Mouse (Mus musculus) neural tube, embryonic 15.5 days (tissue): ENCODE results near the gene Abcf3. TPM values are rescaled to one million over a fixed set of nuclear protein-coding genes. Genes with fewer than 3 reads are reported as not detected.

Source experiments
- ATAC-seq: fragments of 200-750 bp; cut with Nextera tagmentation; 2 replicates; pipeline ENCODE4 v1.8.0; 2017; ENCODE audit warnings: mild to moderate bottlenecking, moderate TSS enrichment, moderate library complexity; ENCODE audit not compliant: low FRiP score
- H3K27ac ChIP-seq: fragments of 300-500 bp; sonication (generic); replicated peaks from 2 replicates; pipeline ENCODE4 v1.5.1; 2015; ENCODE audit warnings: mild to moderate bottlenecking, inconsistent platforms
- H3K27me3 ChIP-seq: fragments of 300-500 bp; sonication (generic); replicated peaks from 2 replicates; pipeline ENCODE4 v1.6.1; 2015; ENCODE audit warnings: inconsistent platforms
- H3K36me3 ChIP-seq: fragments of 300-500 bp; sonication (generic); 2 replicates; pipeline ENCODE4 v1.6.1; 2015; ENCODE audit warnings: inconsistent platforms
- H3K4me1 ChIP-seq: fragments of 300-500 bp; sonication (generic); 2 replicates; pipeline ENCODE4 v1.6.1; 2015; ENCODE audit warnings: inconsistent platforms
- H3K4me2 ChIP-seq: fragments of 300-500 bp; sonication (generic); 2 replicates; pipeline ENCODE4 v1.6.1; 2015; ENCODE audit warnings: inconsistent platforms, mild to moderate bottlenecking, moderate library complexity
- H3K4me3 ChIP-seq: fragments of 300-500 bp; sonication (generic); replicated peaks from 2 replicates; pipeline ENCODE4 v1.5.1; 2015; ENCODE audit warnings: mild to moderate bottlenecking, inconsistent platforms
- H3K9ac ChIP-seq: fragments of 300-500 bp; sonication (generic); replicated peaks from 2 replicates; pipeline ENCODE4 v1.6.1; 2015; ENCODE audit warnings: mild to moderate bottlenecking, inconsistent platforms
- H3K9me3 ChIP-seq: fragments of 300-500 bp; sonication (generic); replicated peaks from 2 replicates; pipeline ENCODE4 v1.6.1; 2016; ENCODE audit warnings: inconsistent platforms
- WGBS: fragments of 180-500 bp; shearing (Covaris S2); methylation state at CpG from one replicate; pipeline ENCODE4 v1.1.7; 2015; ENCODE audit warnings: mixed read lengths; 5-methylcytosine and 5-hydroxymethylcytosine counted together
- microRNA counts: library from miRNA; unstranded; fragments of <30 nt; microRNA quantifications from one replicate; lab custom pipeline; 2016
- microRNA-seq: library from miRNA; unstranded; fragments of <30 nt; microRNA quantifications from one replicate; pipeline ENCODE4, GENCODE M21; 2017
- polyA plus RNA-seq: library from polyadenylated mRNA; unstranded; fragments of >200 nt; fragmentation: Nextera tagmentation; extraction: Ambion mirVana; gene quantifications from 2 replicates; pipeline ENCODE4 v1.2.1, GENCODE M21; 2015

Abcf3 gene
- polyA plus RNA-seq, 1 experiment from 2014 or later = 93.2 TPM

GRCm38 (mm10) chr16:20595737-20596136, 47.4 kb downstream of the Abcf3 start:
- Histone ChIP-seq H3K36me3 (peaks cover 4% of the 10 kb centered on the region; the same call in 1 of the 2 replicates), H3K27ac (no peak overlapping the region), H3K9ac (no peak overlapping the region), H3K4me1 (peaks cover 4% of the 10 kb centered on the region), H3K9me3 (no peaks in the 10 kb centered on the region), H3K27me3 (peaks cover 45% of the 10 kb centered on the region), H3K4me3 (no peak overlapping the region), H3K4me2 (no peak overlapping the region)
- ATAC-seq = no peak
- WGBS = 89% methylated on average over 4 of the region's 4 CpGs

- no peak overlapping the region for H3K4me2 ChIP-seq
- H3K9ac ChIP-seq = no peak overlapping the region
- WGBS = 67% methylated on average over 7 of the region's 7 CpGs
- H3K27me3 ChIP-seq = peaks cover 33% of the 10 kb centered on the region
- H3K27ac ChIP-seq = no peak overlapping the region
- no peak overlapping the region for H3K4me3 ChIP-seq
- H3K4me1 ChIP-seq = no peaks in the 10 kb centered on the region
- ATAC-seq = no peak
- H3K9me3 ChIP-seq = no peaks in the 10 kb centered on the region
- peaks cover 10% of the 10 kb centered on the region; the same call in 1 of the 2 replicates for H3K36me3 ChIP-seq
Measured at GRCm38 (mm10) chr16:20596687-20597441, 48.5 kb downstream of the Abcf3 start.

- 58% methylated on average over 5 of the region's 5 CpGs for WGBS
Measured at GRCm38 (mm10) chr16:20600511-20600910, 52.1 kb downstream of the Abcf3 start.

GRCm38 (mm10) chr16:20604705-20605104, 56.3 kb downstream of the Abcf3 start:
- Histone ChIP-seq H3K4me3 (no peak overlapping the region), H3K27ac (no peak overlapping the region), H3K9ac (no peak overlapping the region), H3K36me3 (peaks cover 48% of the 10 kb centered on the region), H3K4me2 (no peak overlapping the region), H3K27me3 (no peaks in the 10 kb centered on the region), H3K4me1 (peaks cover 14% of the 10 kb centered on the region), H3K9me3 (no peaks in the 10 kb centered on the region)
- 44% methylated on average over 9 of the region's 9 CpGs for WGBS
- ATAC-seq = no peak

More at GRCm38 (mm10) chr16:20600511-20600910, 52.1 kb downstream of the Abcf3 start:
- no peak overlapping the region for H3K4me2 ChIP-seq
- no peak overlapping the region for H3K9ac ChIP-seq
- peaks cover 32% of the 10 kb centered on the region for H3K36me3 ChIP-seq
- no peak for ATAC-seq
- H3K4me3 ChIP-seq = no peak overlapping the region
- no peaks in the 10 kb centered on the region for H3K9me3 ChIP-seq
- H3K27ac ChIP-seq = no peak overlapping the region
- no peaks in the 10 kb centered on the region for H3K4me1 ChIP-seq
- H3K27me3 ChIP-seq = no peaks in the 10 kb centered on the region; the same call in 1 of the 2 replicates

DNA sequence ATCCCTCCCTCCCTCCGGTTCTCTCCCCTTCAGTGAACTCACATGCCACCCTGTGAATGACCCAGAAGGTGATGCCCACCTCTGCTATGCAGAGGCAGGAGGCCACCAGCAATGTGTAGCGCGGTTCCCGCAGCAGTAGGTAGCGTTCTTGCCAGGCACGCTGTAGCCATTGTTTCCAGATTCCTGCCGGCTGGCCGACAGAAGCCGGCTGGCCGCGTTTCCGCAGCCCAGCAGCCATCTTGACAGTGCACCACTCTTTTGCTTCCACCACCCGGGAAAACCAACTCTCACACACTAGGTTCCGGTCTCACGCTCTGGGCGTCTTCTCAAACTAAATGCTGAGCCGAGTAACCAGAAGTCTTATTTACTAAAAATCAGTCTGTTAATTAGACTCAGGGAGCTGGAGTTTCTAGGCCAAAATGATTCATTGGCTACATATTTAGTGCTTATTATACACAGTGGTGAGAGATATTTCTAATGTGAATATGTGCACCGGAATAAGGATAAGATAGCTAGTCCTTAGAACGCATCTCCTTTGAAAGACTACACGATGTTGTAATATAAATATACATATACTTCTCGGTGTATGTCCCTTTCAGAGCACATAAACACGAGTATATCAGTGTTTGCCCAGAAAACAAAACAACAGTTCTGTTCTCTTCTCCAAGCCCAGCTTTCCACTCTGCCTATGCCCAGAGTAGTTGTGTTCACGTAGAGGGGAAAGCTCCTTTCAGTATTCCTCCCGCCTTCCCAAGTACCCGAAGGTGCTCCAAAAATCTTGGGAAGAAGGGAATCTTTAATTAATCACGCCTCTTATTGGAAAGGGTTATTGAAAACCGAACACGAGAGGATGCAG, 62.4 kb downstream of the Abcf3 start:
- peak overlapping the region; percentile 80 for H3K4me2 ChIP-seq
- H3K4me3 ChIP-seq = peak overlapping the region; percentile 81
- WGBS = under 1% methylated on average over 28 of the region's 28 CpGs
- H3K9ac ChIP-seq = peak overlapping the region; percentile 90
- peaks cover 31% of the 10 kb centered on the region for H3K4me1 ChIP-seq
- peak overlapping the region; percentile 88 for H3K27ac ChIP-seq
- H3K27me3 ChIP-seq = no peaks in the 10 kb centered on the region
- no peaks in the 10 kb centered on the region for H3K9me3 ChIP-seq
- peak; percentile 78 for ATAC-seq
- peaks cover 18% of the 10 kb centered on the region for H3K36me3 ChIP-seq

MicroRNAs within 50 kb of the gene (microRNA counts, 519-probe panel; counts per million panel counts)
- 2,296 counts per million, percentile 51 among the panel's probes with 10 or more counts for microRNA mmu-miR-1224 (lab: Ali Mortazavi, UCI)

Small RNA genes lying within 50 kb of the gene (microRNA-seq; reads per million reads assigned to microRNA genes)
- 64.4 reads per million, percentile 47 among the genes with 10 or more reads in this experiment for gene Mir1224

Other genes with a start within 250 kb of the Abcf3 start
- 69.0 and 71.3 TPM in 2 replicates for gene Parl, start 246.2 kb upstream of the Abcf3 start, polyA plus RNA-seq
- not detected in 2 replicates for gene Cyp2ab1, start 223.2 kb upstream of the Abcf3 start, polyA plus RNA-seq
- gene Abcc5, start 122.2 kb upstream of the Abcf3 start, polyA plus RNA-seq = 120 and 142 TPM in 2 replicates
- 100 and 103 TPM in 2 replicates for gene Eif2b5, start 49.8 kb upstream of the Abcf3 start, polyA plus RNA-seq
- 32.2 and 34.2 TPM in 2 replicates for gene Dvl3, start 31.6 kb upstream of the Abcf3 start, polyA plus RNA-seq
- 1,083 and 1,151 TPM in 2 replicates for gene Ap2m1, start 13.1 kb upstream of the Abcf3 start, polyA plus RNA-seq
- 38.1 and 48.0 TPM in 2 replicates for gene Vwa5b2, start 40.9 kb downstream of the Abcf3 start, polyA plus RNA-seq
- gene Eef1akmt4, start 63.0 kb downstream of the Abcf3 start, polyA plus RNA-seq = 8.4 and 14.8 TPM in 2 replicates
- gene Gm49333, start 63.0 kb downstream of the Abcf3 start, polyA plus RNA-seq = 0.13 TPM in 1 of 2 replicates, not detected in the other
- gene Alg3, start 63.2 kb downstream of the Abcf3 start, polyA plus RNA-seq = 39.6 and 40.0 TPM in 2 replicates
- gene Camk2n2, start 72.7 kb downstream of the Abcf3 start, polyA plus RNA-seq = 45.1 and 55.0 TPM in 2 replicates
- gene Ece2, start 81.3 kb downstream of the Abcf3 start, polyA plus RNA-seq = 17.6 and 20.4 TPM in 2 replicates
- gene Psmd2, start 103.1 kb downstream of the Abcf3 start, polyA plus RNA-seq = 340 and 342 TPM in 2 replicates
- 130 and 142 TPM in 2 replicates for gene Eif4g1, start 119.7 kb downstream of the Abcf3 start, polyA plus RNA-seq
- 42.2 and 48.6 TPM in 2 replicates for gene Fam131a, start 144.7 kb downstream of the Abcf3 start, polyA plus RNA-seq
- 90.9 and 95.4 TPM in 2 replicates for gene Polr2h, start 169.1 kb downstream of the Abcf3 start, polyA plus RNA-seq
- gene Clcn2, start 169.2 kb downstream of the Abcf3 start, polyA plus RNA-seq = 27.4 and 34.6 TPM in 2 replicates
- gene Chrd, start 184.6 kb downstream of the Abcf3 start, polyA plus RNA-seq = 6.3 and 7.5 TPM in 2 replicates
- gene Thpo, start 185.9 kb downstream of the Abcf3 start, polyA plus RNA-seq = 1.0 and 1.2 TPM in 2 replicates